Mouse (Mus musculus): ENCODE measurements at regions not wholly inside any gene's neighbourhood (a gene's known extent, or its start where the extent isn't known, plus 50 kb on each side); places are given as distances from the start of the nearest gene placed in this dataset.

DNA sequence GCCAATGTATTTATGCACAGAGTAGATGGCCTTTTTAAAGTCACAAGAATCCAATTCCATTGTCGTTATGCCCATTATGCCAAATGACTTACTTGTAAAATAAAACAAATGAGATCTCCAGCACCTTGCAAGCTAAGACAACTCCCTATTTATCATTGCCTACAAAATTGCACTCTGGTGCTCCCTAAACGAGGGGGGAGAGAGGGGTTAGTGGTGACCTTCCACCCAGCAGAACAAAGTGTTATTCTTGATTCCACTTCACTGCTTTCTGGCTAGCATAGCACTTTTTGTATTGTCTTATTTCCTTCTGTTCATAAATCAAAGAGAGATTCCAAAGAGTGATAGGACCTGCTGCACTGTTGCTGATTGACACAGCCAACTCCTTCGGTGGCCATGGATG is 300.6 kb downstream of the Hdgfl1 start:
- TF ChIP-seq EP300 (IDR thresholded peaks at IDR 0.05; ENCODE audit: low read depth) (no peak), CTCF (IDR thresholded peaks at IDR 0.05; ENCODE audit: low read depth) (no peak)

Measured in heart, postnatal 0 days (tissue).